Mouse (Mus musculus): Measurements from ENCODE around the gene Cyp2j5. TPM values are rescaled to one million over a fixed set of nuclear protein-coding genes. Genes with fewer than 3 reads are reported as not detected.

Cyp2j5 gene
- polyA plus RNA-seq (2014; fragmentation: Nextera tagmentation; extraction: Ambion mirVana), result not detected in 2 replicates

DNA sequence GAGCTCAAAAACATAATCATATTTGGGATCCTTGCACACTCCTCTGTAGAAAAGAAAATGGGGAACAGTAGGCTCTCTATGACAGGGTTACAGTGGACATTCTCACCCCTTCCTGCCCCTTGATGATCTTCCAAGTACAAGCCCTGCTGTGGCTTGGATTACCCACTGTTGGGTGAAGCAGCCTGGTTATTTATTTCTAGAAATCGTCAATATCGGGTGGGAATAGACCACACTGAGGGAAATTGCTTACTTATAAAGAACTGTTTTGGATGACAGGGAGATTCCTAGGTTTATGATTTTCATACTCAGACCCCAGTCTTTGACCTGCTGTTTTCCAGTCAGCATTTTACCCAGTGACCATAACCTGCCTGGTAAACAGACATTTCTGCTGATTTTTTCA, at the start of gene Cyp2j5:
TSS of gene Cyp2j5 (minus strand) at position 164 of the 400 bp plus-strand sequence.
- Histone ChIP-seq H3K36me3 (ENCODE audit: insufficient read depth) (no peaks in the 10 kb centered on the region), H3K4me1 (ENCODE audit: insufficient read depth) (no peaks in the 10 kb centered on the region), H3K27ac (ENCODE audit: low read depth) (no peak within 1 kb of the TSS), H3K4me3 (ENCODE audit: low read depth, low read length) (no peak within 1 kb of the TSS), H3K9me3 (ENCODE audit: low read depth, low read length) (no peaks in the 10 kb centered on the region), H3K27me3 (ENCODE audit: insufficient read depth, low read length) (no peaks in the 10 kb centered on the region), H3K4me2 (no peak within 1 kb of the TSS), H3K9ac (no peak within 1 kb of the TSS)
- DNase-seq, result no peak
- ATAC-seq (ENCODE audit: insufficient read depth), result no peak
- no peak for TF ChIP-seq CTCF (IDR thresholded peaks at IDR 0.05; ENCODE audit: low read depth)
- WGBS, result 90% methylated on average over 2 of the region's 2 CpGs

DNA sequence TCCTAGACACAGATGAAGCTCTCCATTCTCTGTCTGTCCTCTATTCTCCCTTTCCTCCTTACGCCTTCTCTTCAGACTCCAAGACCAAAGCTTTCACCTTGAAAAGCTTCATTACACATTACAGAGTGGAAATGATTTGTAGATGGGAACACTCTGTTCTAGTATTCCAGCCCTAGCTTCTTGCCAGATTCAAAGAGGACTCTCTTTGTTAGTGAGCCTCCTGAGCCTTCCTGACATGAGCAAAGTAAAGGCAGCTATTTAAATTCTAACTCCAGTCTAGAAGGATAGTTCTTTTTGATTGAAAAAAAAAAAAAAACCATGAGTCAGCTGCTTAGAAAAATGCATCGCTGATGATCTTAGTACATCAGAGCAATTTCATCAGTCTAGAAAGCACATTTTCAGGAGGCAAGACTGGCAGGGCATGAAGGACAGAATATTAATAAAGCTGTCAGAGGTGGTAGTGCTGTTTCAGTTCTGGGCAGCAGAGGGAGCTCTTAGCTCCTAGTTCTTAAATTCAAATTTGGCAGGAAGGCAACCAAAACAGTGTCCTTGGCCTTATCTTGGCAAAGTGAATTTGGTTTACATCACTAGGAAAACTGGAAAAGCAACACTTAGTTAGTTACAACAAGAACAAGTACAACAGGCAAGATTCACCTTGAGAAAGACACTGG, 41.5 kb upstream of the Cyp2j5 start:
- Histone ChIP-seq H3K27me3 (ENCODE audit: insufficient read depth, low read length) (no peaks in the 10 kb centered on the region), H3K9ac (no peak overlapping the region), H3K27ac (ENCODE audit: low read depth) (no peak overlapping the region), H3K9me3 (ENCODE audit: low read depth, low read length) (no peaks in the 10 kb centered on the region), H3K4me3 (ENCODE audit: low read depth, low read length) (no peak overlapping the region), H3K4me1 (ENCODE audit: insufficient read depth) (no peaks in the 10 kb centered on the region), H3K36me3 (ENCODE audit: insufficient read depth) (no peaks in the 10 kb centered on the region), H3K4me2 (no peak overlapping the region)
- ATAC-seq (ENCODE audit: insufficient read depth), result no peak
- WGBS, result 57% methylated on average over 2 of the region's 2 CpGs
- DNase-seq, result peak; percentile 80
- TF ChIP-seq CTCF (IDR thresholded peaks at IDR 0.05; ENCODE audit: low read depth), result peak; percentile 61

DNA sequence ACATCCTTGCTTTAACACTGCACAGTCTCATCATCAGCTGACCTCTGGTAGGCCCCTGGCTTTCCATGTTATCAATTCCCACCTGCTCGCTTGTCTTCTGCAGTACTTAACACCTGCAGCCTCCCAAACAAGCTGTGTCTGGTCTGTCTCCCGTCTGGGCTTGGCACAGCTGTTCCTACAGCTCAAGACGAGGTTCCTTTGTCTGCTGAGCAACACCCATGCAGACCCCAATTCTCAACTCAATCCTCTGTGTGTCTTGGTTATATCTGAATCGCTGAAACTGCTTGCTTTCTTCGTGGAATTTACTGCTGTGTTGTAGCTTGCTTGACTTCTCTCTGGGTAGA, 34.2 kb upstream of the Cyp2j5 start:
- no peak overlapping the region for H3K4me2 ChIP-seq
- H3K4me1 ChIP-seq (ENCODE audit: insufficient read depth), result no peaks in the 10 kb centered on the region
- H3K9me3 ChIP-seq (ENCODE audit: low read depth, low read length), result no peaks in the 10 kb centered on the region
- no peaks in the 10 kb centered on the region for H3K27me3 ChIP-seq (ENCODE audit: insufficient read depth, low read length)
- WGBS, result 52% methylated on average over 5 of the region's 5 CpGs
- H3K36me3 ChIP-seq (ENCODE audit: insufficient read depth), result no peaks in the 10 kb centered on the region
- DNase-seq (no peak), ATAC-seq (ENCODE audit: insufficient read depth) (no peak; the same call in 1 of the 2 replicates)
- H3K9ac ChIP-seq, result no peak overlapping the region
- H3K4me3 ChIP-seq (ENCODE audit: low read depth, low read length), result no peak overlapping the region
- no peak overlapping the region for H3K27ac ChIP-seq (ENCODE audit: low read depth)
- no peak for TF ChIP-seq CTCF (IDR thresholded peaks at IDR 0.05; ENCODE audit: low read depth)

GRCm38 (mm10) chr4:96697511-96698217, 33.7 kb upstream of the Cyp2j5 start:
- H3K27ac ChIP-seq (ENCODE audit: low read depth), result no peak overlapping the region
- H3K4me3 ChIP-seq (ENCODE audit: low read depth, low read length), result no peak overlapping the region
- H3K9me3 ChIP-seq (ENCODE audit: low read depth, low read length), result no peaks in the 10 kb centered on the region
- H3K36me3 ChIP-seq (ENCODE audit: insufficient read depth), result no peaks in the 10 kb centered on the region
- H3K9ac ChIP-seq, result no peak overlapping the region; the same call in 1 of the 2 replicates
- peak; percentile 48; the same call in 1 of the 2 replicates for ATAC-seq (ENCODE audit: insufficient read depth)
- no peaks in the 10 kb centered on the region for H3K27me3 ChIP-seq (ENCODE audit: insufficient read depth, low read length)
- no peaks in the 10 kb centered on the region for H3K4me1 ChIP-seq (ENCODE audit: insufficient read depth)
- DNase-seq, result peak; percentile 36
- H3K4me2 ChIP-seq, result no peak overlapping the region
- TF ChIP-seq CTCF (IDR thresholded peaks at IDR 0.05; ENCODE audit: low read depth), result no peak
- WGBS, result 56% methylated on average over 15 of the region's 15 CpGs

DNA sequence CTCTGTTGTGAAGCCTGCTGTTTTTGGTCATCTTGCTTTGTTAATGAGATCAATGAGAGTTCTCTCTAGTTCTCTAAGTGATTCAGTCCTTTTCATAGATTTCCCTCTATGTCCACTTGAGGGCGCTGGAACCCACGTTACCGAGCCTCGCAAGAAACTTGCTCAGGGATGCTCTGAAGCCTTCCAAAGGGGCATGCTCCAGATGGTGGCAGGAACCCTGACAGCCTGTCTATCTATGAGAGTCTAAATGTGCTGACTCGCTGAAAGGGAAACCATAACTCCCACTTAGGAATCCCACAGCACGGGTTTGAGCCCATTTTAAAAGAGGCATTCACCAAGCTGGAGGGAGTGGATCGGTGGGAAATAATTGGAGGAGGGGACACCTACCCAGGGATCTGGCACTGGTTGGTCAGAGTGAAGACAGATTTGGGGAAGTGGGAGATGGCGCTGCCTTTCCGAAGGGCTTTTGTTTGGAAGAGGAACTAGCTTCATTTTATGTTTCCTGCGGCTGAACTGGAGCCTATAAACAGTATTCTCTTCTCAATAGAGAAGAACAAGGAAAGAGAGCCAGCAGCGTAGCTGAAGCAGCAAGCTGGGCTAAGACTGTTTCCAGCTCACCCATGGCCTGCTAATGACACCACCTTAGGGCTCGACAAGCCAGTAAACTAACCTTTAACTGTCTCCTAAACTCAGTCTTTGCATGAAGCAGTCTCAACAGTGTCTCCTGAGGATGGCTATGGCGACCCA, 32.8 kb upstream of the Cyp2j5 start:
- H3K9ac ChIP-seq, result no peak overlapping the region
- peak; percentile 75 for TF ChIP-seq CTCF (IDR thresholded peaks at IDR 0.05; ENCODE audit: low read depth)
- no peaks in the 10 kb centered on the region for H3K36me3 ChIP-seq (ENCODE audit: insufficient read depth)
- H3K27me3 ChIP-seq (ENCODE audit: insufficient read depth, low read length), result no peaks in the 10 kb centered on the region
- H3K4me3 ChIP-seq (ENCODE audit: low read depth, low read length), result no peak overlapping the region
- no peak overlapping the region for H3K27ac ChIP-seq (ENCODE audit: low read depth)
- DNase-seq, result peak; percentile 93
- H3K9me3 ChIP-seq (ENCODE audit: low read depth, low read length), result no peaks in the 10 kb centered on the region
- 31% methylated on average over 13 of the region's 13 CpGs for WGBS
- H3K4me1 ChIP-seq (ENCODE audit: insufficient read depth), result no peaks in the 10 kb centered on the region
- peak; percentile 84; the same call in 1 of the 2 replicates for ATAC-seq (ENCODE audit: insufficient read depth)
- peak overlapping the region; percentile 42 for H3K4me2 ChIP-seq

DNA sequence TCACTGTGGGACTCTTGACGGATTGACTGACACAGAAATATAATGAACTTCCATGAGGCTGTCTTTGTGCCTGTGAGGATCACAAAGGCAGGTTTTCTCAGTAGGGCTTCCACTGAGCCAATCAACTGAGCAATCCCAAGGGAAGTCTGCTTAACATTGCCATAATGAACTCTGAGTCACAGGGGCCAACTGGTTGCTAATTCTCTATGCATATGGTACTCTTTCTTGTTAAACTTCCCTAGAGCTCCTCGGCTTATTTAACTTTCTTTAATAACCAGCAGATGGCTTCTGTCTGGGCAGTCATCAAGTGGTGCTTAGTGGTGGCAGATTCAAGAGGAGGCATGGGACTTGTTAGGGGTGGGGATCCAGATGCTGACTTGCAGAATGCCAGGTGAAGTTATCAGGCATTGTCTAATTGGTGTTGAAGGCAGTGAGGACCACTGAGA, 23.4 kb upstream of the Cyp2j5 start:
- H3K4me1 ChIP-seq (ENCODE audit: insufficient read depth), result no peaks in the 10 kb centered on the region
- H3K9me3 ChIP-seq (ENCODE audit: low read depth, low read length), result no peaks in the 10 kb centered on the region
- no peaks in the 10 kb centered on the region for H3K27me3 ChIP-seq (ENCODE audit: insufficient read depth, low read length)
- no peak for ATAC-seq (ENCODE audit: insufficient read depth)
- H3K4me2 ChIP-seq, result no peak overlapping the region
- WGBS, result 68% methylated on average over 2 of the region's 2 CpGs
- no peaks in the 10 kb centered on the region for H3K36me3 ChIP-seq (ENCODE audit: insufficient read depth)
- H3K27ac ChIP-seq (ENCODE audit: low read depth), result no peak overlapping the region
- TF ChIP-seq CTCF (IDR thresholded peaks at IDR 0.05; ENCODE audit: low read depth), result no peak
- no peak overlapping the region for H3K9ac ChIP-seq
- no peak for DNase-seq
- H3K4me3 ChIP-seq (ENCODE audit: low read depth, low read length), result no peak overlapping the region

GRCm38 (mm10) chr4:96683474-96683873, 19.5 kb upstream of the Cyp2j5 start:
- H3K36me3 ChIP-seq (ENCODE audit: insufficient read depth), result no peaks in the 10 kb centered on the region
- ATAC-seq (ENCODE audit: insufficient read depth), result peak; percentile 54
- 34% methylated on average over 2 of the region's 2 CpGs for WGBS
- H3K27ac ChIP-seq (ENCODE audit: low read depth), result no peak overlapping the region
- no peak overlapping the region for H3K4me2 ChIP-seq
- H3K9ac ChIP-seq, result no peak overlapping the region
- no peaks in the 10 kb centered on the region for H3K4me1 ChIP-seq (ENCODE audit: insufficient read depth)
- peak; percentile 70 for TF ChIP-seq CTCF (IDR thresholded peaks at IDR 0.05; ENCODE audit: low read depth)
- H3K9me3 ChIP-seq (ENCODE audit: low read depth, low read length), result no peaks in the 10 kb centered on the region
- no peak overlapping the region for H3K4me3 ChIP-seq (ENCODE audit: low read depth, low read length)
- DNase-seq, result peak; percentile 72
- H3K27me3 ChIP-seq (ENCODE audit: insufficient read depth, low read length), result no peaks in the 10 kb centered on the region

All from lung, embryonic 14.5 days (tissue).